Mouse (Mus musculus) heart, embryonic 11.5 days (tissue): Measurements from ENCODE around the gene Lat. TPM values are rescaled to one million over a fixed set of nuclear protein-coding genes. Genes with fewer than 3 reads are reported as not detected.

Experiments used
- ATAC-seq: fragments of 200-750 bp; cut with Nextera tagmentation; replicated peaks from 2 replicates; pipeline ENCODE4 v1.8.0; 2017; ENCODE audit warnings: moderate library complexity; ENCODE audit not compliant: insufficient number of reproducible peaks, low FRiP score, low TSS enrichment
- H3K27ac ChIP-seq: fragments of 300-500 bp; sonication (generic); 2 replicates; pipeline ENCODE4 v1.5.1; 2014; ENCODE audit warnings: mild to moderate bottlenecking, low read depth, low read length
- H3K27me3 ChIP-seq: fragments of 300-500 bp; sonication (generic); 2 replicates; pipeline ENCODE4 v1.6.1; 2014; ENCODE audit warnings: mild to moderate bottlenecking, low read length, mixed read lengths; ENCODE audit not compliant: control insufficient read depth, insufficient read depth
- H3K36me3 ChIP-seq: fragments of 300-500 bp; sonication (generic); 2 replicates; pipeline ENCODE4 v1.6.1; 2014; ENCODE audit warnings: mild to moderate bottlenecking, low read length, moderate library complexity, mixed read lengths; ENCODE audit not compliant: control insufficient read depth, insufficient read depth
- H3K4me1 ChIP-seq: fragments of 300-500 bp; sonication (generic); 2 replicates; pipeline ENCODE4 v1.6.1; 2014; ENCODE audit warnings: low read length; ENCODE audit not compliant: control insufficient read depth, insufficient read depth
- H3K4me2 ChIP-seq: fragments of 300-500 bp; sonication (generic); 2 replicates; pipeline ENCODE4 v1.6.1; 2014; ENCODE audit warnings: mild to moderate bottlenecking, moderate library complexity
- H3K4me3 ChIP-seq: fragments of 300-500 bp; sonication (generic); 2 replicates; pipeline ENCODE4 v1.5.1; 2014; ENCODE audit warnings: low read depth, low read length
- H3K9ac ChIP-seq: fragments of 300-500 bp; sonication (generic); 2 replicates; pipeline ENCODE4 v1.6.1; 2014; ENCODE audit warnings: mild to moderate bottlenecking, low read depth, low read length, moderate library complexity
- H3K9me3 ChIP-seq: fragments of 300-500 bp; sonication (generic); replicated peaks from 2 replicates; pipeline ENCODE4 v1.6.1; 2016; ENCODE audit warnings: low read length; ENCODE audit not compliant: control insufficient read depth
- WGBS: fragments of 180-500 bp; shearing (Covaris S2); extraction: QIAGEN DNeasy Blood & Tissue Kit; methylation state at CpG from one replicate; pipeline ENCODE4 v1.1.7; 2014; ENCODE audit not compliant: insufficient replicate concordance; 5-methylcytosine and 5-hydroxymethylcytosine counted together
- microRNA-seq: library from miRNA; unstranded; fragments of <30 nt; microRNA quantifications from one replicate; pipeline ENCODE4, GENCODE M21; 2016; ENCODE audit warnings: borderline number of aligned reads
- polyA plus RNA-seq: library from polyadenylated mRNA; unstranded; fragments of >200 nt; fragmentation: Nextera tagmentation; extraction: Ambion mirVana; gene quantifications from 2 replicates; pipeline ENCODE4 v1.2.1, GENCODE M21; 2014

Lat gene
- polyA plus RNA-seq, 1 experiment from 2014 or later, result 5.1 TPM

GRCm38 (mm10) chr7:126314273-126314672, 55.1 kb downstream of the Lat start:
- WGBS, result 73% methylated on average over 8 of the region's 8 CpGs
- no peaks in the 10 kb centered on the region for H3K36me3 ChIP-seq
- no peak overlapping the region for H3K4me3 ChIP-seq
- H3K27ac ChIP-seq, result no peak overlapping the region
- no peaks in the 10 kb centered on the region for H3K9me3 ChIP-seq
- no peaks in the 10 kb centered on the region for H3K27me3 ChIP-seq
- no peak overlapping the region for H3K4me2 ChIP-seq
- ATAC-seq, result no peak
- H3K9ac ChIP-seq, result no peak overlapping the region
- no peaks in the 10 kb centered on the region for H3K4me1 ChIP-seq

Small RNAs within 50 kb of the gene (microRNA-seq; reads per million reads assigned to microRNA genes)
- gene Mir7058, result 0.54 reads per million

Other genes starting within 250 kb of the Lat start
- 39.9 and 44.3 TPM in 2 replicates for gene Xpo6, start 169.1 kb downstream of the Lat start, polyA plus RNA-seq
- gene Sbk1, start 97.0 kb downstream of the Lat start, polyA plus RNA-seq, result 16.7 and 17.6 TPM in 2 replicates
- gene Spns1, start 7.9 kb upstream of the Lat start, polyA plus RNA-seq, result 31.5 and 40.1 TPM in 2 replicates
- 1.6 and 1.8 TPM in 2 replicates for gene Nfatc2ip, start 27.2 kb upstream of the Lat start, polyA plus RNA-seq
- gene Cd19, start 45.3 kb upstream of the Lat start, polyA plus RNA-seq, result not detected in 2 replicates
- gene Rabep2, start 59.2 kb upstream of the Lat start, polyA plus RNA-seq, result 18.1 and 23.0 TPM in 2 replicates
- 5.0 and 7.5 TPM in 2 replicates for gene Atp2a1, start 93.5 kb upstream of the Lat start, polyA plus RNA-seq
- gene Sh2b1, start 105.9 kb upstream of the Lat start, polyA plus RNA-seq, result 33.7 and 36.0 TPM in 2 replicates
- gene Tufm, start 117.8 kb upstream of the Lat start, polyA plus RNA-seq, result 167 and 187 TPM in 2 replicates
- gene Atxn2l, start 133.9 kb upstream of the Lat start, polyA plus RNA-seq, result 38.2 and 39.9 TPM in 2 replicates
- gene Eif3c, start 196.8 kb upstream of the Lat start, polyA plus RNA-seq, result 129 and 133 TPM in 2 replicates
- gene Apobr, start 215.4 kb upstream of the Lat start, polyA plus RNA-seq, result 0.13 and 0.31 TPM in 2 replicates
- gene Cln3, start 216.2 kb upstream of the Lat start, polyA plus RNA-seq, result 16.3 and 19.7 TPM in 2 replicates
- gene Il27, start 225.4 kb upstream of the Lat start, polyA plus RNA-seq, result not detected in 2 replicates